7 mouse cellular contexts compared by ENCODE assay signal in the genomic region with DNA sequence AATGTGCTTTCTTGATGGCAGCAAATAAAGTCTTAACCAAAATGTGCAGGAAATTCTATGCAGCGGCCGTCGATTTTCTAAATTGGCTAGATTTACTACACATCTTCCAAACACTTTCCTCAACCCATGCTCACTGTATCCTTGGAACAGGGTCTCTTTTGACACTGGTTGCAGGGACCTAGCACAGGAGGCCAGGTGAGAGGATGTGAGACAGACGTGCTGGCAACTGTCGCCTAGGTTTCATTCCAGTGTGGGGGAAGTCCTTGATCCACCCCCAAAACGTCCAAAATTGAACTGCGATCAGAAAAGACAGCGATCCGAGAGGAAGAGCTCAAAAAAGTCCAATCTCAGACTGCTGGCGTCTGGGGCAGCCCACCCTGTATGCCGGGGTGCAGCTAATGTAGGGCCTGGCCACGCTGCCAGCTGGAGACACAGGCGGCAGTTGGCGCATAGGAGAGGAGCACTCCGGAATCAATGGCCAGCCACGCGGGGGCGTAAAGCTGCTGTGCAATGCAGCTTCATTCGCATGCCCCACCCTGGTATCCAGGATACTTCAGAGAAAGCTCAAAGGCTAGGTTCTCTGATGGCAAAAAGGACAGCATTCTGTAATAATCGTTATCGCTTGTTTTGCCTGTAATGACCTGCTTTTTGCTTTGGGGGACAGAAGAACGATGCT. TPM values are rescaled to one million over a fixed set of nuclear protein-coding genes. Genes with fewer than 3 reads are reported as not detected.
DNase-seq lines count a peak whose midpoint lies in the region; ATAC-seq lines count a peak whose summit lies in the region.

No protein-coding gene starts in this region.

- H3K36me3 ChIP-seq in embryonic facial prominence, embryonic 14.5 days (ENCODE audit: control insufficient read depth, insufficient read depth, low read length) = no peaks in the 10 kb centered on the region
- no peaks in the 10 kb centered on the region for H3K36me3 ChIP-seq in heart, embryonic 10.5 days
- no peaks in the 10 kb centered on the region for H3K36me3 ChIP-seq in kidney, embryonic 14.5 days (ENCODE audit: control insufficient read depth, insufficient read depth, low read length)

- peak overlapping the region; percentile 46; the same call in 1 of the 2 replicates for H3K9ac ChIP-seq in embryonic facial prominence, embryonic 14.5 days (ENCODE audit: low read depth, low read length)
- H3K9ac ChIP-seq in kidney, embryonic 14.5 days (ENCODE audit: low read depth, low read length) = no peak overlapping the region

- DNase-seq in adrenal gland, postnatal 25 days = peak; percentile 82
- peak; percentile 91 for DNase-seq in embryonic facial prominence, embryonic 14.5 days (ENCODE audit: low spot score)
- peak; percentile 90 for DNase-seq in heart, embryonic 10.5 days (ENCODE audit: low spot score)
- peak; percentile 78 for DNase-seq in liver
- DNase-seq in spleen, postnatal 4 days (ENCODE audit: low spot score in 2 of 2) = peak; percentile 65 to 83

- ATAC-seq in embryonic facial prominence, embryonic 14.5 days (ENCODE audit: low read depth) = peak; percentile 93
- peak; percentile 83 for ATAC-seq in kidney, embryonic 14.5 days (ENCODE audit: low FRiP score, low TSS enrichment)
- ATAC-seq in monocyte, adult 5-6 weeks (replicated peaks; ENCODE audit: insufficient number of reproducible peaks, low FRiP score, low TSS enrichment, poor library complexity, severe bottlenecking) = 0 out of 2 replicates have a peak, but pooled peaks have one; percentile 62

- peaks cover 7% of the 10 kb centered on the region; the same call in 1 of the 2 replicates for H3K4me1 ChIP-seq in embryonic facial prominence, embryonic 14.5 days (ENCODE audit: control insufficient read depth, insufficient read depth, low read length)
- H3K4me1 ChIP-seq in heart, embryonic 10.5 days = no peaks in the 10 kb centered on the region
- H3K4me1 ChIP-seq in kidney, embryonic 14.5 days (ENCODE audit: control insufficient read depth, insufficient read depth, low read length) = no peaks in the 10 kb centered on the region

- H3K27me3 ChIP-seq in embryonic facial prominence, embryonic 14.5 days (replicated peaks; ENCODE audit: control insufficient read depth, insufficient read depth, low read length) = no peaks in the 10 kb centered on the region
- no peaks in the 10 kb centered on the region for H3K27me3 ChIP-seq in heart, embryonic 10.5 days (ENCODE audit: insufficient read depth, poor library complexity, severe bottlenecking)
- no peaks in the 10 kb centered on the region for H3K27me3 ChIP-seq in kidney, embryonic 14.5 days (ENCODE audit: control insufficient read depth, insufficient read depth, low read length)

- no peak overlapping the region for H3K4me3 ChIP-seq in embryonic facial prominence, embryonic 14.5 days (ENCODE audit: low read depth, low read length)
- peak overlapping the region; percentile 45; the same call in 1 of the 2 replicates for H3K4me3 ChIP-seq in heart, embryonic 10.5 days
- peak overlapping the region; percentile 9; the same call in 1 of the 2 replicates for H3K4me3 ChIP-seq in kidney, embryonic 14.5 days (ENCODE audit: low read length)

- H3K9me3 ChIP-seq in embryonic facial prominence, embryonic 14.5 days (ENCODE audit: control insufficient read depth, low read length) = no peaks in the 10 kb centered on the region
- no peaks in the 10 kb centered on the region for H3K9me3 ChIP-seq in heart, embryonic 10.5 days
- no peaks in the 10 kb centered on the region for H3K9me3 ChIP-seq in kidney, embryonic 14.5 days (ENCODE audit: control insufficient read depth, low read length)

- H3K27ac ChIP-seq in embryonic facial prominence, embryonic 14.5 days (replicated peaks; ENCODE audit: low read depth, low read length) = no peak overlapping the region
- H3K27ac ChIP-seq in heart, embryonic 10.5 days = no peak overlapping the region
- H3K27ac ChIP-seq in kidney, embryonic 14.5 days (ENCODE audit: low read depth, low read length) = no peak overlapping the region

- H3K4me2 ChIP-seq in embryonic facial prominence, embryonic 14.5 days (ENCODE audit: low read depth, low read length) = peak overlapping the region; percentile 45
- peak overlapping the region; percentile 35; the same call in 1 of the 2 replicates for H3K4me2 ChIP-seq in kidney, embryonic 14.5 days (replicated peaks; ENCODE audit: low read depth, low read length)

- 18% methylated on average over 22 of the region's 22 CpGs for whole genome bisulfite sequencing in embryonic facial prominence, embryonic 14.5 days
- WGBS in heart, embryonic 10.5 days = 20% methylated on average over 22 of the region's 22 CpGs
- WGBS in kidney, embryonic 14.5 days = 22% methylated on average over 22 of the region's 22 CpGs

RNA-seq across cellular contexts. Expression of a gene that starts 3.6 kb away (rescaled TPM):
- not detected in 2 replicates for total RNA-seq in adrenal gland, postnatal 25 days (2021)
- 0.89 TPM in 1 of 2 replicates, not detected in the other for polyA plus RNA-seq in embryonic facial prominence, embryonic 14.5 days (2014; fragmentation: Nextera tagmentation; extraction: Ambion mirVana)
- not detected in 2 replicates for polyA plus RNA-seq in heart, embryonic 10.5 days (2016; fragmentation: Nextera tagmentation; extraction: Ambion mirVana)
- not detected in 2 replicates for polyA plus RNA-seq in kidney, embryonic 14.5 days (2014; fragmentation: Nextera tagmentation; extraction: Ambion mirVana)
- not detected in 3 replicates for total RNA-seq in monocyte, adult 5-6 weeks (2017)

RNA-seq across cellular contexts. Expression of a gene that starts 10.3 kb away (rescaled TPM):
- not detected in 2 replicates for total RNA-seq in adrenal gland, postnatal 25 days (2021)
- polyA plus RNA-seq in embryonic facial prominence, embryonic 14.5 days (2014; fragmentation: Nextera tagmentation; extraction: Ambion mirVana) = 0.12 and 0.18 TPM in 2 replicates
- 0.04 TPM in 1 of 2 replicates, not detected in the other for polyA plus RNA-seq in heart, embryonic 10.5 days (2016; fragmentation: Nextera tagmentation; extraction: Ambion mirVana)
- polyA plus RNA-seq in kidney, embryonic 14.5 days (2014; fragmentation: Nextera tagmentation; extraction: Ambion mirVana) = not detected in 2 replicates
- not detected in 3 replicates for total RNA-seq in monocyte, adult 5-6 weeks (2017)

RNA-seq across cellular contexts. Expression of a gene that starts 14.3 kb away (rescaled TPM):
- total RNA-seq in adrenal gland, postnatal 25 days (2021) = 88.3 and 95.6 TPM in 2 replicates
- 138 and 141 TPM in 2 replicates for polyA plus RNA-seq in embryonic facial prominence, embryonic 14.5 days (2014; fragmentation: Nextera tagmentation; extraction: Ambion mirVana)
- polyA plus RNA-seq in heart, embryonic 10.5 days (2016; fragmentation: Nextera tagmentation; extraction: Ambion mirVana) = 106 and 125 TPM in 2 replicates
- 145 and 185 TPM in 2 replicates for polyA plus RNA-seq in kidney, embryonic 14.5 days (2014; fragmentation: Nextera tagmentation; extraction: Ambion mirVana)
- 87.2 to 102 TPM (median 97.4 TPM) in 3 replicates for total RNA-seq in monocyte, adult 5-6 weeks (2017)
